Mouse (Mus musculus): Measurements from ENCODE around the gene 2900011O08Rik. TPM values are rescaled to one million over a fixed set of nuclear protein-coding genes. Genes with fewer than 3 reads are reported as not detected.

Gene 2900011O08Rik
- total and polyA plus RNA-seq, 3 experiments = 0.21 TPM; not detected in 2

GRCm38 (mm10) chr16:14070471-14071169 is 84.2 kb downstream of the 2900011O08Rik start:
- no peak overlapping the region for H3K9ac ChIP-seq (ENCODE audit: low read depth, low read length)
- no peak for TF ChIP-seq POLR2A (IDR thresholded peaks at IDR 0.05; ENCODE audit: insufficient read depth, low read depth, low read length)
- no peak for DNase-seq
- no peaks in the 10 kb centered on the region for H3K4me1 ChIP-seq (ENCODE audit: control insufficient read depth, insufficient read depth, low read length)
- H3K4me3 ChIP-seq = no peak overlapping the region
- H3K79me2 ChIP-seq (replicated peaks; ENCODE audit: control insufficient read depth, insufficient read depth, low read length) = no peaks in the 10 kb centered on the region
- no peaks in the 10 kb centered on the region for H3K36me3 ChIP-seq (ENCODE audit: control insufficient read depth, insufficient read depth, low read length)
- H3K27ac ChIP-seq = no peak overlapping the region
- intact Hi-C loops (cut with DNase I) = no loop called here
- WGBS = 64% methylated on average over 5 of the region's 5 CpGs
- H3K27me3 ChIP-seq (ENCODE audit: control insufficient read depth, insufficient read depth, low read length) = no peaks in the 10 kb centered on the region

- TF ChIP-seq EP300 (IDR thresholded peaks at IDR 0.05; ENCODE audit: insufficient read depth, low read depth, low read length) (no peak), CTCF (IDR thresholded peaks at IDR 0.05) (no peak), POLR2A (IDR thresholded peaks at IDR 0.05; ENCODE audit: insufficient read depth, low read depth, low read length) (no peak)
- intact Hi-C loops (cut with DNase I) = no loop called here
- Histone ChIP-seq H3K4me3 (no peak overlapping the region), H3K27ac (no peak overlapping the region), H3K4me1 (ENCODE audit: control insufficient read depth, insufficient read depth, low read length) (no peaks in the 10 kb centered on the region), H3K9ac (ENCODE audit: low read depth, low read length) (no peak overlapping the region), H3K36me3 (ENCODE audit: control insufficient read depth, insufficient read depth, low read length) (no peaks in the 10 kb centered on the region), H3K27me3 (ENCODE audit: control insufficient read depth, insufficient read depth, low read length) (no peaks in the 10 kb centered on the region), H3K79me2 (replicated peaks; ENCODE audit: control insufficient read depth, insufficient read depth, low read length) (no peaks in the 10 kb centered on the region)
- no peak for DNase-seq
- 38% methylated on average over 2 of the region's 2 CpGs for WGBS
Measured at GRCm38 (mm10) chr16:14082925-14083324, 96.5 kb downstream of the 2900011O08Rik start.

GRCm38 (mm10) chr16:14088249-14088648 is 101.8 kb downstream of the 2900011O08Rik start:
- 63% methylated on average over 3 of the region's 3 CpGs for WGBS
- Histone ChIP-seq H3K4me1 (ENCODE audit: control insufficient read depth, insufficient read depth, low read length) (no peaks in the 10 kb centered on the region), H3K4me3 (no peak overlapping the region), H3K27ac (no peak overlapping the region), H3K9ac (ENCODE audit: low read depth, low read length) (no peak overlapping the region), H3K27me3 (ENCODE audit: control insufficient read depth, insufficient read depth, low read length) (no peaks in the 10 kb centered on the region; the same call in 1 of the 2 replicates), H3K36me3 (ENCODE audit: control insufficient read depth, insufficient read depth, low read length) (no peaks in the 10 kb centered on the region), H3K79me2 (replicated peaks; ENCODE audit: control insufficient read depth, insufficient read depth, low read length) (no peaks in the 10 kb centered on the region)
- intact Hi-C loops (cut with DNase I) = no loop called here
- DNase-seq = no peak
- TF ChIP-seq POLR2A (IDR thresholded peaks at IDR 0.05; ENCODE audit: insufficient read depth, low read depth, low read length) (no peak), EP300 (IDR thresholded peaks at IDR 0.05; ENCODE audit: insufficient read depth, low read depth, low read length) (no peak), CTCF (IDR thresholded peaks at IDR 0.05) (no peak)

GRCm38 (mm10) chr16:14089296-14089695 is 102.9 kb downstream of the 2900011O08Rik start:
- H3K27me3 ChIP-seq (ENCODE audit: control insufficient read depth, insufficient read depth, low read length) = no peaks in the 10 kb centered on the region; the same call in 1 of the 2 replicates
- no peak overlapping the region for H3K4me3 ChIP-seq
- TF ChIP-seq EP300 (IDR thresholded peaks at IDR 0.05; ENCODE audit: insufficient read depth, low read depth, low read length) (no peak), CTCF (IDR thresholded peaks at IDR 0.05) (no peak), POLR2A (IDR thresholded peaks at IDR 0.05; ENCODE audit: insufficient read depth, low read depth, low read length) (no peak)
- no peak for DNase-seq
- intact Hi-C loops (cut with DNase I) = no loop called here
- H3K9ac ChIP-seq (ENCODE audit: low read depth, low read length) = no peak overlapping the region
- no peaks in the 10 kb centered on the region for H3K4me1 ChIP-seq (ENCODE audit: control insufficient read depth, insufficient read depth, low read length)
- H3K27ac ChIP-seq = no peak overlapping the region
- 78% methylated on average over 3 of the region's 3 CpGs for whole genome bisulfite sequencing
- H3K36me3 ChIP-seq (ENCODE audit: control insufficient read depth, insufficient read depth, low read length) = no peaks in the 10 kb centered on the region
- no peaks in the 10 kb centered on the region for H3K79me2 ChIP-seq (replicated peaks; ENCODE audit: control insufficient read depth, insufficient read depth, low read length)

GRCm38 (mm10) chr16:14091771-14092170 is 105.4 kb downstream of the 2900011O08Rik start:
- H3K79me2 ChIP-seq (replicated peaks; ENCODE audit: control insufficient read depth, insufficient read depth, low read length) = no peaks in the 10 kb centered on the region
- no peaks in the 10 kb centered on the region for H3K4me1 ChIP-seq (ENCODE audit: control insufficient read depth, insufficient read depth, low read length)
- intact Hi-C loops (cut with DNase I) = no loop called here
- no peak overlapping the region for H3K4me3 ChIP-seq
- WGBS = 68% methylated on average over 2 of the region's 2 CpGs
- no peak overlapping the region for H3K9ac ChIP-seq (ENCODE audit: low read depth, low read length)
- no peaks in the 10 kb centered on the region; the same call in 1 of the 2 replicates for H3K27me3 ChIP-seq (ENCODE audit: control insufficient read depth, insufficient read depth, low read length)
- H3K27ac ChIP-seq = no peak overlapping the region
- no peak for DNase-seq
- TF ChIP-seq CTCF (IDR thresholded peaks at IDR 0.05) = no peak
- no peak for TF ChIP-seq EP300 (IDR thresholded peaks at IDR 0.05; ENCODE audit: insufficient read depth, low read depth, low read length)
- no peak for TF ChIP-seq POLR2A (IDR thresholded peaks at IDR 0.05; ENCODE audit: insufficient read depth, low read depth, low read length)
- no peaks in the 10 kb centered on the region for H3K36me3 ChIP-seq (ENCODE audit: control insufficient read depth, insufficient read depth, low read length)

GRCm38 (mm10) chr16:14105891-14106290 is 119.5 kb downstream of the 2900011O08Rik start:
- no peak overlapping the region for H3K4me3 ChIP-seq
- H3K79me2 ChIP-seq (replicated peaks; ENCODE audit: control insufficient read depth, insufficient read depth, low read length) = no peaks in the 10 kb centered on the region
- H3K36me3 ChIP-seq (ENCODE audit: control insufficient read depth, insufficient read depth, low read length) = no peaks in the 10 kb centered on the region; the same call in 1 of the 2 replicates
- 69% methylated on average over 6 of the region's 6 CpGs for WGBS
- intact Hi-C loops (cut with DNase I) = no loop called here
- H3K9ac ChIP-seq (ENCODE audit: low read depth, low read length) = no peak overlapping the region
- no peak overlapping the region for H3K27ac ChIP-seq
- no peak for TF ChIP-seq POLR2A (IDR thresholded peaks at IDR 0.05; ENCODE audit: insufficient read depth, low read depth, low read length)
- TF ChIP-seq CTCF (IDR thresholded peaks at IDR 0.05) = no peak
- no peak for TF ChIP-seq EP300 (IDR thresholded peaks at IDR 0.05; ENCODE audit: insufficient read depth, low read depth, low read length)
- H3K27me3 ChIP-seq (ENCODE audit: control insufficient read depth, insufficient read depth, low read length) = no peaks in the 10 kb centered on the region
- no peaks in the 10 kb centered on the region for H3K4me1 ChIP-seq (ENCODE audit: control insufficient read depth, insufficient read depth, low read length)
- DNase-seq = no peak
